Mouse (Mus musculus) limb, embryonic 11.5 days (tissue): ENCODE results near the gene Ddx21. TPM values are rescaled to one million over a fixed set of nuclear protein-coding genes. Genes with fewer than 3 reads are reported as not detected.

Source experiments
- ATAC-seq: fragments of 200-750 bp; cut with Nextera tagmentation; 2 replicates; pipeline ENCODE4 v1.8.0; 2017; ENCODE audit warnings: low read depth; ENCODE audit not compliant: insufficient number of reproducible peaks, low FRiP score, low TSS enrichment
- DNase-seq: peaks from one replicate; pipeline ENCODE4 v3.0.0-alpha.2; 2015; ENCODE audit warnings: low spot score
- H3K27ac ChIP-seq: fragments of 300-500 bp; sonication (generic); replicated peaks from 2 replicates; pipeline ENCODE4 v1.5.1; 2014; ENCODE audit warnings: low read depth, mild to moderate bottlenecking, low read length
- H3K27me3 ChIP-seq: fragments of 300-500 bp; sonication (generic); 2 replicates; pipeline ENCODE4 v1.6.1; 2014; ENCODE audit warnings: mild to moderate bottlenecking, low read length, mixed read lengths; ENCODE audit not compliant: control insufficient read depth, insufficient read depth
- H3K36me3 ChIP-seq: fragments of 300-500 bp; sonication (generic); 2 replicates; pipeline ENCODE4 v1.6.1; 2014; ENCODE audit warnings: mild to moderate bottlenecking, low read length, moderate library complexity, mixed read lengths; ENCODE audit not compliant: control insufficient read depth, insufficient read depth
- H3K4me1 ChIP-seq: fragments of 300-500 bp; sonication (generic); 2 replicates; pipeline ENCODE4 v1.6.1; 2014; ENCODE audit warnings: low read length, mixed read lengths; ENCODE audit not compliant: control insufficient read depth, insufficient read depth
- H3K4me2 ChIP-seq: fragments of 300-500 bp; sonication (generic); 2 replicates; pipeline ENCODE4 v1.6.1; 2014; ENCODE audit warnings: low read depth, mild to moderate bottlenecking, moderate library complexity; ENCODE audit not compliant: severe bottlenecking
- H3K4me3 ChIP-seq: fragments of 300-500 bp; sonication (generic); 2 replicates; pipeline ENCODE4 v1.5.1; 2014; ENCODE audit warnings: low read depth, low read length
- H3K9ac ChIP-seq: fragments of 300-500 bp; sonication (generic); 2 replicates; pipeline ENCODE4 v1.6.1; 2014; ENCODE audit warnings: mild to moderate bottlenecking, low read length
- H3K9me3 ChIP-seq: fragments of 300-500 bp; sonication (generic); 2 replicates; pipeline ENCODE4 v1.6.1; 2016; ENCODE audit warnings: low read length; ENCODE audit not compliant: control insufficient read depth
- WGBS: fragments of 180-500 bp; shearing (Covaris S2); extraction: QIAGEN DNeasy Blood & Tissue Kit; methylation state at CpG from one replicate; pipeline ENCODE4 v1.1.7; 2014; 5-methylcytosine and 5-hydroxymethylcytosine counted together
- polyA plus RNA-seq: library from polyadenylated mRNA; unstranded; fragments of >200 nt; fragmentation: Nextera tagmentation; extraction: Ambion mirVana; gene quantifications from 2 replicates; pipeline ENCODE4 v1.2.1, GENCODE M21; 2014

The Ddx21 gene
- 36.1 and 40.2 TPM in 2 replicates for polyA plus RNA-seq

- DNase-seq (peak; percentile 95), ATAC-seq (peak; percentile 93)
- Histone ChIP-seq H3K9ac (peak within 1 kb of the TSS; percentile 72), H3K27ac (no peak within 1 kb of the TSS; the same call in 1 of the 2 replicates), H3K4me3 (peak within 1 kb of the TSS; percentile 83), H3K27me3 (no peaks in the 10 kb centered on the region), H3K36me3 (peaks cover 5% of the 10 kb centered on the region), H3K9me3 (no peaks in the 10 kb centered on the region), H3K4me2 (peak within 1 kb of the TSS; percentile 91), H3K4me1 (peaks cover 6% of the 10 kb centered on the region; the same call in 1 of the 2 replicates)
- 8% methylated on average over 53 of the region's 53 CpGs for WGBS
These were observed at the start of gene Ddx21 for GRCm38 (mm10) chr10:62602177-62603040. Ddx21 (minus strand) TSS chr10:62602281.

DNA sequence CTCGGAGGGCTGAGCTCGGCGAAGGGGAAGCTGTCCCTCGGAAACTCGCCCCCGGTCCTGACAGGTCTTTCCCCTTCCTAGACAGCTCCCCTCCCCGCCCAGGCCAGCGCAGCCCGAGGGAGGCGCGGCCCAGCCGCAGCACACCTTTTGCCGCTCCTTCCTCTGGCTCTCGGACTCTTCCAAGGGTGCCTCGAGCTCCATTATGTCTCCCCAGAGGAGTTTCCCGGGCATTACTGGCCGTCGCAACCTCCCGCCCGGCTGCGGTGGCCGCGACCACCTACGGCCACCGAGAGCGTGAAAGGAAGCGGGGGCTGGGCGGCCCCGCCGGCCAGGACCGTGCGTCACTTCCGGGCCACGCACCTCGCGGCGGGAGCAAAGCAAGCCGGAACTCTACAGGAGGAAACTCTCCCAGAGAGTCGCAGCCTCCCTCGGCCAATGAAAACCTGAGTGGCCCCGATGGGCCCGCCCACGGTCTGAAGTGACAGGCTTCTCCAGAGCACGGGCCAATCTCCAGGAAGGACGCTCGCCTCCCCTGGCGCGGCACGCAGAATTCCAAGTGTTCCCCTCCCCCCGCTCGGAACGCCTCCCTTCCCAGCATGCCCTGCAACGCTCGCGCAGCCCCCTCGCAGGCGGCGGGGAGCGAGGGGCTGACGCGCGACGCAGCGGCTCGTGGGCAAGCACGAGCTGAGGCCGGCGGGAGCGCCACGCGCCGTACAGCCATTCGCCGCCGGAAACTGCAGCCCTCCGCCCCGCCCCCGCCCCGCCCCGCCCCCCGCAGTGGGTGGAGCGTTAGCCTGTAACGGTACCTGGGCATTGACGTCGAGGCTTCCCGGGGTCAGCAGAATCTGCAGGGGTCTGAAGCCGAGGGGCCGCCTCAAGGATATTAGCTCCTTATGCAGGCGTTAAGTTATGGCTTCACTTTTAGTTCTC is 49.1 kb upstream of the Ddx21 start, which contains the start of gene Ddx50:
TSS of gene Ddx50 (minus strand) at position 338 of the 930 bp plus-strand sequence.
- H3K4me2 ChIP-seq = peak within 1 kb of the TSS; percentile 43
- under 1% methylated on average over 87 of the region's 89 CpGs for WGBS

DNA sequence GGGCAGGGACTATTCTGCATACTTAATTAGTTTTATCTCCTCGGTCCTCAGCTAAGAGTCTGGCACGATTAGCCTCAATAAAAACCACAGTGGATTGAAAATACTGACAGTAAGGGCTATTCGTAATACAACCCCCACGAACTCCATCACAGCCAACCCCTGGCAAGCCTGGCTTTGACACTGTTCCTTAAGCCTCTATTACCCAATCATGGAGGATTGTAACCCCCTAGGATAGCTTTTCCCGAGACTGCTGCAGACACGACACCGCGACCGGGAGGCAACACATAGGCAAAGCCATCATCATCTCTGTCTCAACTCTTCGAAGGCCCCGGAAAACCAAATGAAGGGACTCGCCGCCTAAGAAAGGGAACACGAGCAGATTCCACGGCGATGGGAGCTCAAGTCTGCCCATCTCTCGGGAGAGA is 48.3 kb upstream of the Ddx21 start:
- H3K9ac ChIP-seq = peak overlapping the region; percentile 92
- no peaks in the 10 kb centered on the region for H3K9me3 ChIP-seq
- ATAC-seq = no peak
- H3K4me2 ChIP-seq = peak overlapping the region; percentile 37
- peaks cover 8% of the 10 kb centered on the region; the same call in 1 of the 2 replicates for H3K4me1 ChIP-seq
- no peaks in the 10 kb centered on the region for H3K27me3 ChIP-seq
- peak overlapping the region; percentile 86 for H3K27ac ChIP-seq
- H3K4me3 ChIP-seq = peak overlapping the region; percentile 67
- peaks cover 3% of the 10 kb centered on the region; the same call in 1 of the 2 replicates for H3K36me3 ChIP-seq
- DNase-seq = no peak
- 0% methylated on average over 17 of the region's 17 CpGs for WGBS

More for the DNA sequence above, 49.1 kb upstream of the Ddx21 start, which contains the start of gene Ddx50:
- peak; percentile 100 for ATAC-seq
- peaks cover 3% of the 10 kb centered on the region; the same call in 1 of the 2 replicates for H3K36me3 ChIP-seq
- H3K27ac ChIP-seq = peak within 1 kb of the TSS; percentile 86
- peaks cover 8% of the 10 kb centered on the region; the same call in 1 of the 2 replicates for H3K4me1 ChIP-seq
- DNase-seq = peak; percentile 99
- H3K27me3 ChIP-seq = no peaks in the 10 kb centered on the region
- H3K4me3 ChIP-seq = peak within 1 kb of the TSS; percentile 67
- no peaks in the 10 kb centered on the region for H3K9me3 ChIP-seq
- H3K9ac ChIP-seq = peak within 1 kb of the TSS; percentile 92

- DNase-seq (no peak), ATAC-seq (no peak)
- no peaks in the 10 kb centered on the region for H3K36me3 ChIP-seq
- no peak overlapping the region for H3K9ac ChIP-seq
- no peaks in the 10 kb centered on the region for H3K9me3 ChIP-seq
- H3K4me2 ChIP-seq = no peak overlapping the region
- H3K4me1 ChIP-seq = peaks cover 6% of the 10 kb centered on the region; the same call in 1 of the 2 replicates
- H3K4me3 ChIP-seq = no peak overlapping the region
- no peaks in the 10 kb centered on the region for H3K27me3 ChIP-seq
- no peak overlapping the region for H3K27ac ChIP-seq
- 91% methylated on average over 3 of the region's 3 CpGs for WGBS
These were observed 2.1 kb upstream of the Ddx21 start for GRCm38 (mm10) chr10:62604161-62604560.

DNA sequence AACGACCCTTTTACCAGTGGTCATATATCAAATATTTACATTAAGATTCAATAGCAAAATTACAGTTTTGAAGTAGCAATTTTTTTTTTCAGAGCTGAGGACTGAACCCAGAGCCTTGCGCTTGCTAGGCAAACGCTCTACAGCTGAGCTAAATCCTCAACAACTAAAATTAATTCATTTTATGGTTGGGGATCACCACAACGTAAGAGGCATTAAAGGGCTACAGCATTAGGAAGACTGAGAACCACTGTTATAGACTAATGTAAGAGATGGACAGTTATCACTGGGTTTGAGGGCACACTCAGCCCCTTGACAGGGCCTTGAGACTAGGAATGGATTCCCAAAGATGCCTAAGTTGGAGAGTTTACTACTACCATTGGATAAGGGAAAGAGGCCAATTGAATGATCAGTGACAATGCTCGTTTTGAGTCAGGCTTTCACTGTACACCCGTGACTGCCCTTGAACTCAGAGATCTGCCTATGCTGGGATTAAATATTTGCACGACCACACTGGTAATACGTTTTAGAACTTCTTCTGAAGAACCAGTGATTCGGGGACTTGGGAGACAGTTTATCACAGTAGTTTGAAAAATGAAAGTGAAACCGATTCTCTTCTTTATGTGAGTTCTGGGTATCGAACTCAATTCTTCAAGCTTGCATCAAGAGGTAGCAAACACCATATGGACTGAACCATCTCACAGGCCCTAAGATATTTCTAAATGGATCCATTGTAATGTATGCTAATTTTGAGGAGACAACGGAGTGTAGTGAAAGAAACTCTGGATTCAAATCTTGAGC is 1.4 kb upstream of the Ddx21 start:
- no peak overlapping the region for H3K4me2 ChIP-seq
- no peak overlapping the region for H3K4me3 ChIP-seq
- no peaks in the 10 kb centered on the region for H3K9me3 ChIP-seq
- H3K27me3 ChIP-seq = no peaks in the 10 kb centered on the region
- H3K9ac ChIP-seq = no peak overlapping the region
- H3K27ac ChIP-seq = no peak overlapping the region
- 88% methylated on average over 12 of the region's 12 CpGs for WGBS
- H3K4me1 ChIP-seq = peaks cover 6% of the 10 kb centered on the region; the same call in 1 of the 2 replicates
- ATAC-seq (no peak), DNase-seq (no peak)
- H3K36me3 ChIP-seq = no peaks in the 10 kb centered on the region

GRCm38 (mm10) chr10:62601833-62602176 is 276 bp downstream of the Ddx21 start:
- Histone ChIP-seq H3K4me3 (peak overlapping the region; percentile 83), H3K27ac (no peak overlapping the region), H3K4me2 (peak overlapping the region; percentile 91), H3K36me3 (peaks cover 8% of the 10 kb centered on the region), H3K4me1 (peaks cover 6% of the 10 kb centered on the region; the same call in 1 of the 2 replicates), H3K9ac (peak overlapping the region; percentile 72), H3K9me3 (no peaks in the 10 kb centered on the region), H3K27me3 (no peaks in the 10 kb centered on the region)
- WGBS = 0% methylated on average over 23 of the region's 23 CpGs
- no peak for DNase-seq
- ATAC-seq = peak; percentile 76

- H3K4me1 ChIP-seq = peaks cover 6% of the 10 kb centered on the region; the same call in 1 of the 2 replicates
- H3K9ac ChIP-seq = peak overlapping the region; percentile 48; the same call in 1 of the 2 replicates
- 12% methylated on average over 20 of the region's 20 CpGs for whole genome bisulfite sequencing
- peak overlapping the region; percentile 83 for H3K4me3 ChIP-seq
- ATAC-seq (no peak), DNase-seq (no peak)
- H3K36me3 ChIP-seq = peaks cover 8% of the 10 kb centered on the region
- H3K27me3 ChIP-seq = no peaks in the 10 kb centered on the region
- no peaks in the 10 kb centered on the region for H3K9me3 ChIP-seq
- H3K4me2 ChIP-seq = peak overlapping the region; percentile 91
- no peak overlapping the region for H3K27ac ChIP-seq
These were observed 859 bp downstream of the Ddx21 start for GRCm38 (mm10) chr10:62601053-62601791.
